Comparison of ENCODE assay signal across 18 mouse cellular contexts in genomic region chr5:97582509-97582908, GRCm38 (mm10).
DNase-seq lines count a peak whose midpoint lies in the region; ATAC-seq lines count a peak whose summit lies in the region.
"Had no signal": no experiment of that assay in that cellular context is flagged by ENCODE, and none has a peak within 500 bp of the region (broad histone marks: within the 10 kb centered on the region; RNA-seq: fewer than 3 reads in every experiment).

No protein-coding gene starts in this region.

- DNase-seq in hindbrain, embryonic 14.5 days (ENCODE audit: low spot score) = peak; percentile 37
- no peak for DNase-seq in neural tube, embryonic 10.5 days (ENCODE audit: extremely low spot score, low spot score)
- no peak for DNase-seq in kidney, postnatal 36 days
- DNase-seq: adrenal gland, postnatal 10 days; cerebellum, adult 11-12 months; cerebellum, adult 9-10 months; cerebellum, postnatal 25 days; gastrocnemius, postnatal 14 days; heart, adult 2 months; heart, postnatal 14 days; kidney, adult 11 months had no signal

- no peak overlapping the region for H3K4me3 ChIP-seq in forebrain, embryonic 13.5 days
- no peak overlapping the region for H3K4me3 ChIP-seq in forebrain, embryonic 16.5 days (replicated peaks; ENCODE audit: low read length)
- H3K4me3 ChIP-seq in hindbrain, embryonic 14.5 days (replicated peaks; ENCODE audit: low read length) = no peak overlapping the region
- no peak overlapping the region for H3K4me3 ChIP-seq in hindbrain, embryonic 12.5 days
- no peak overlapping the region for H3K4me3 ChIP-seq in neural tube, embryonic 13.5 days
- H3K4me3 ChIP-seq: embryonic facial prominence, embryonic 12.5 days; heart, adult 2 months; heart, embryonic 15.5 days had no signal

- H3K4me1 ChIP-seq in forebrain, embryonic 13.5 days = peaks cover 4% of the 10 kb centered on the region; the same call in 1 of the 2 replicates
- H3K4me1 ChIP-seq in forebrain, embryonic 16.5 days (replicated peaks; ENCODE audit: control insufficient read depth, insufficient read depth, low read length) = no peaks in the 10 kb centered on the region
- H3K4me1 ChIP-seq in hindbrain, embryonic 14.5 days (replicated peaks; ENCODE audit: control insufficient read depth, insufficient read depth, low read length) = no peaks in the 10 kb centered on the region
- no peaks in the 10 kb centered on the region for H3K4me1 ChIP-seq in hindbrain, embryonic 12.5 days
- H3K4me1 ChIP-seq in neural tube, embryonic 13.5 days (replicated peaks) = no peaks in the 10 kb centered on the region
- H3K4me1 ChIP-seq: embryonic facial prominence, embryonic 12.5 days; heart, embryonic 15.5 days had no signal

- H3K36me3 ChIP-seq in forebrain, embryonic 13.5 days (ENCODE audit: poor library complexity, severe bottlenecking) = no peaks in the 10 kb centered on the region
- H3K36me3 ChIP-seq in forebrain, embryonic 16.5 days (ENCODE audit: control insufficient read depth, insufficient read depth) = no peaks in the 10 kb centered on the region
- H3K36me3 ChIP-seq in hindbrain, embryonic 14.5 days (replicated peaks; ENCODE audit: control insufficient read depth, insufficient read depth) = no peaks in the 10 kb centered on the region
- H3K36me3 ChIP-seq in hindbrain, embryonic 12.5 days = no peaks in the 10 kb centered on the region
- H3K36me3 ChIP-seq in neural tube, embryonic 13.5 days = no peaks in the 10 kb centered on the region
- H3K36me3 ChIP-seq: embryonic facial prominence, embryonic 12.5 days; heart, embryonic 15.5 days had no signal

- H3K4me2 ChIP-seq in forebrain, embryonic 13.5 days = no peak overlapping the region
- H3K4me2 ChIP-seq in forebrain, embryonic 16.5 days (ENCODE audit: low read length) = no peak overlapping the region
- H3K4me2 ChIP-seq in hindbrain, embryonic 14.5 days (replicated peaks) = no peak overlapping the region
- H3K4me2 ChIP-seq in hindbrain, embryonic 12.5 days (replicated peaks) = no peak overlapping the region
- H3K4me2 ChIP-seq in neural tube, embryonic 13.5 days = no peak overlapping the region
- H3K4me2 ChIP-seq: embryonic facial prominence, embryonic 12.5 days; heart, embryonic 11.5 days; heart, embryonic 15.5 days had no signal

- peak; percentile 81 for ATAC-seq in forebrain, embryonic 13.5 days
- no peak for ATAC-seq in forebrain, embryonic 16.5 days
- peak; percentile 62; the same call in 1 of the 2 replicates for ATAC-seq in hindbrain, embryonic 14.5 days (ENCODE audit: low FRiP score)
- ATAC-seq in hindbrain, embryonic 12.5 days (ENCODE audit: low FRiP score) = no peak
- ATAC-seq in neural tube, embryonic 13.5 days (ENCODE audit: low read depth) = peak; percentile 89

- H3K9ac ChIP-seq in forebrain, embryonic 13.5 days = no peak overlapping the region
- no peak overlapping the region for H3K9ac ChIP-seq in forebrain, embryonic 16.5 days (replicated peaks; ENCODE audit: low read depth, low read length)
- H3K9ac ChIP-seq in hindbrain, embryonic 14.5 days = no peak overlapping the region
- no peak overlapping the region for H3K9ac ChIP-seq in hindbrain, embryonic 12.5 days
- no peak overlapping the region for H3K9ac ChIP-seq in neural tube, embryonic 13.5 days
- H3K9ac ChIP-seq: embryonic facial prominence, embryonic 12.5 days; heart, embryonic 15.5 days had no signal

- no peak overlapping the region for H3K27ac ChIP-seq in forebrain, embryonic 13.5 days
- H3K27ac ChIP-seq in forebrain, embryonic 16.5 days (ENCODE audit: low read length) = no peak overlapping the region
- H3K27ac ChIP-seq in hindbrain, embryonic 14.5 days = no peak overlapping the region
- H3K27ac ChIP-seq in hindbrain, embryonic 12.5 days = no peak overlapping the region
- H3K27ac ChIP-seq in neural tube, embryonic 13.5 days (replicated peaks) = no peak overlapping the region
- H3K27ac ChIP-seq: embryonic facial prominence, embryonic 12.5 days; heart, adult 2 months; heart, embryonic 15.5 days had no signal

- peaks cover 27% of the 10 kb centered on the region for H3K27me3 ChIP-seq in forebrain, embryonic 13.5 days
- H3K27me3 ChIP-seq in forebrain, embryonic 16.5 days (replicated peaks; ENCODE audit: control insufficient read depth, insufficient read depth, low read length) = no peaks in the 10 kb centered on the region; the same call in 1 of the 2 replicates
- H3K27me3 ChIP-seq in hindbrain, embryonic 14.5 days (ENCODE audit: control insufficient read depth, insufficient read depth, low read length) = no peaks in the 10 kb centered on the region
- H3K27me3 ChIP-seq in hindbrain, embryonic 12.5 days = no peaks in the 10 kb centered on the region
- H3K27me3 ChIP-seq in neural tube, embryonic 13.5 days = peaks cover 4% of the 10 kb centered on the region; the same call in 1 of the 2 replicates
- H3K27me3 ChIP-seq: embryonic facial prominence, embryonic 12.5 days; heart, embryonic 15.5 days had no signal

- H3K9me3 ChIP-seq in forebrain, embryonic 13.5 days (replicated peaks) = no peaks in the 10 kb centered on the region
- no peaks in the 10 kb centered on the region for H3K9me3 ChIP-seq in forebrain, embryonic 16.5 days (ENCODE audit: control insufficient read depth, low read length)
- H3K9me3 ChIP-seq in hindbrain, embryonic 14.5 days (ENCODE audit: control insufficient read depth, low read length) = no peaks in the 10 kb centered on the region
- H3K9me3 ChIP-seq in hindbrain, embryonic 12.5 days (replicated peaks) = no peaks in the 10 kb centered on the region
- no peaks in the 10 kb centered on the region for H3K9me3 ChIP-seq in neural tube, embryonic 13.5 days
- H3K9me3 ChIP-seq: embryonic facial prominence, embryonic 12.5 days; heart, embryonic 15.5 days had no signal

- 13% methylated on average over 2 of the region's 2 CpGs for WGBS in forebrain, embryonic 13.5 days
- WGBS in forebrain, embryonic 16.5 days = 12% methylated on average over 2 of the region's 2 CpGs
- WGBS in hindbrain, embryonic 14.5 days = 61% methylated on average over 2 of the region's 2 CpGs
- WGBS in hindbrain, embryonic 12.5 days = 70% methylated on average over 2 of the region's 2 CpGs
- WGBS in neural tube, embryonic 13.5 days = 37% methylated on average over 2 of the region's 2 CpGs

Comparison
In these comparisons a context has a peak if more than half of its experiments do, and no peak if none do; other contexts are left out.
1. ATAC-seq: peak in forebrain, embryonic 13.5 days (single experiment), hindbrain, embryonic 14.5 days (single experiment) and neural tube, embryonic 13.5 days (single experiment); none in forebrain, embryonic 16.5 days (single experiment) and hindbrain, embryonic 12.5 days (single experiment).